Mouse (Mus musculus) heart, postnatal 0 days (tissue): ENCODE results near the gene Csgalnact2.

Experiments
- CTCF ChIP-seq: IDR thresholded peaks from 2 replicates; pipeline ENCODE4 v1.5.1; 2016; ENCODE audit warnings: antibody characterized with exemption, control low read depth, low read depth
- EP300 ChIP-seq: IDR thresholded peaks from 2 replicates; pipeline ENCODE4 v1.6.1; 2016; ENCODE audit warnings: antibody characterized with exemption, low read depth

- TF ChIP-seq CTCF (no peak), EP300 (no peak)
Measured at GRCm38 (mm10) chr6:118084596-118084995, 54.3 kb downstream of the Csgalnact2 start.
